ENCODE assay signal across 1 mouse cellular context in genomic region chr11:72447475-72447874, GRCm38 (mm10).
TF ChIP-seq lines count a peak whose summit lies in the region.

No protein-coding gene starts in this region.

TF ChIP-seq in MEL, 35 proteins besides CTCF, POLR2A, EP300 and RAD21:
- TF ChIP-seq SIN3A (IDR thresholded peaks at IDR 0.05; ENCODE audit: low read length) (0 out of 2 replicates have a peak, but pooled peaks have one; percentile 16), SMC3 (IDR thresholded peaks at IDR 0.05; ENCODE audit: low read depth, low read length) (peak; percentile 24; the same call in 1 of the 2 replicates), TCF12 (IDR thresholded peaks at IDR 0.05; ENCODE audit: low read depth, low read length) (no peak), BHLHE40 (IDR thresholded peaks at IDR 0.05; ENCODE audit: borderline replicate concordance, low read depth, low read length) (no peak)
